ENCODE assay signal across 8 mouse cellular contexts in genomic region chr3:88631921-88632587, GRCm38 (mm10). TPM values are rescaled to one million over a fixed set of nuclear protein-coding genes. Genes with fewer than 3 reads are reported as not detected.
DNase-seq lines count a peak whose midpoint lies in the region; ATAC-seq and TF ChIP-seq lines count a peak whose summit lies in the region.
"Had no signal": no experiment of that assay in that cellular context is flagged by ENCODE, and none has a peak within 500 bp of the region (broad histone marks: within the 10 kb centered on the region; RNA-seq: fewer than 3 reads in every experiment).

No protein-coding gene starts in this region.

- peaks cover 98% of the 10 kb centered on the region for H3K79me2 ChIP-seq in macrophage (ENCODE audit: inconsistent target)

- H3K27me3 ChIP-seq in kidney, adult 2 months (replicated peaks; ENCODE audit: control insufficient read depth, insufficient read depth, low read length), result no peaks in the 10 kb centered on the region
- H3K27me3 ChIP-seq in kidney, embryonic 15.5 days, result no peaks in the 10 kb centered on the region
- H3K27me3 ChIP-seq: neural tube, embryonic 13.5 days had no signal

- no peak for TF ChIP-seq POLR2A in kidney, adult 2 months (IDR thresholded peaks at IDR 0.05; ENCODE audit: low read depth, low read length)

- H3K27ac ChIP-seq in kidney, adult 2 months (ENCODE audit: insufficient read depth, low read depth, low read length), result 0 out of 2 replicates have a peak overlapping the region, but pooled peaks have one; percentile 6
- no peak overlapping the region for H3K27ac ChIP-seq in kidney, embryonic 15.5 days
- H3K27ac ChIP-seq in macrophage, result peak overlapping the region; percentile 76

- no peak overlapping the region for H3K4me3 ChIP-seq in kidney, adult 2 months (ENCODE audit: insufficient read depth, low read depth, low read length)
- H3K4me3 ChIP-seq in kidney, embryonic 15.5 days (replicated peaks), result no peak overlapping the region
- H3K4me3 ChIP-seq in macrophage (ENCODE audit: inconsistent target), result no peak overlapping the region
- H3K4me3 ChIP-seq: neural tube, embryonic 13.5 days had no signal

- H3K4me1 ChIP-seq in kidney, adult 2 months (ENCODE audit: control insufficient read depth, insufficient read depth, low read length), result peaks cover 26% of the 10 kb centered on the region
- peaks cover 36% of the 10 kb centered on the region for H3K4me1 ChIP-seq in kidney, embryonic 15.5 days

- H3K36me3 ChIP-seq in kidney, adult 2 months (ENCODE audit: control insufficient read depth, insufficient read depth, low read length), result peaks cover 16% of the 10 kb centered on the region
- H3K36me3 ChIP-seq in kidney, embryonic 15.5 days, result peaks cover 88% of the 10 kb centered on the region
- H3K36me3 ChIP-seq in macrophage (ENCODE audit: inconsistent target), result peaks cover 68% of the 10 kb centered on the region

- 54% methylated on average over 12 of the region's 12 CpGs for WGBS in kidney, adult 2 months
- 74% methylated on average over 12 of the region's 12 CpGs for WGBS in kidney, embryonic 15.5 days
- WGBS in macrophage (ENCODE audit: missing documents), result 82% methylated on average over 12 of the region's 12 CpGs

- no peak for ATAC-seq in kidney, embryonic 15.5 days (replicated peaks; ENCODE audit: low FRiP score)

- intact Hi-C loops in gastrocnemius, postnatal 36 days (cut with DNase I), result loop anchor here (2.0 kb wide), 1 partner anchor 25 kb away; no protein-coding TSS in a partner anchor

- H3K9ac ChIP-seq in kidney, embryonic 15.5 days, result no peak overlapping the region
- H3K9ac ChIP-seq: neural tube, embryonic 13.5 days had no signal

- DNase-seq in kidney, adult 2 months, result no peak
- DNase-seq in ES-CJ7 (ENCODE audit: low read depth, low spot score) (peak; percentile 53), ZHBTc4 (ENCODE audit: low read depth, low spot score) (peak; percentile 63)
- DNase-seq in yolk sac, embryonic 10.5 days (ENCODE audit: low spot score), result no peak
- no peak for DNase-seq in gastrocnemius, postnatal 36 days

- no peaks in the 10 kb centered on the region for H3K9me3 ChIP-seq in kidney, embryonic 15.5 days (replicated peaks)
- H3K9me3 ChIP-seq: neural tube, embryonic 13.5 days had no signal

- H3K4me2 ChIP-seq in kidney, embryonic 15.5 days, result no peak overlapping the region
- H3K4me2 ChIP-seq: neural tube, embryonic 13.5 days had no signal

- peak; percentile 81 for TF ChIP-seq CTCF in kidney, adult 2 months (conservative IDR thresholded peaks at IDR 0.05; ENCODE audit: insufficient read depth, insufficient read length, low read depth, low read length)

RNA-seq across cellular contexts. Expression of gene Rxfp4, which starts 20.9 kb away (rescaled TPM):
- polyA plus RNA-seq in kidney, adult 2 months (2012; rRNA removed), result 0.06 TPM in 1 of 2 replicates, not detected in the other
- not detected in 2 replicates for polyA plus RNA-seq in kidney, embryonic 15.5 days (2015; fragmentation: Nextera tagmentation; extraction: Ambion mirVana)
- not detected for total RNA-seq in macrophage (2018; cell fraction: chromatin; rRNA removed)
- not detected for total RNA-seq in macrophage (2018; cell fraction: cytosol; rRNA removed)
- not detected for total RNA-seq in macrophage (2018; cell fraction: nucleus; rRNA removed)
- polyA plus RNA-seq in macrophage (2018), result not detected in 3 replicates
- not detected for total RNA-seq in gastrocnemius, postnatal 36 days (2021)
- polyA plus RNA-seq: neural tube, embryonic 13.5 days had no signal

RNA-seq across cellular contexts. Expression of gene Arhgef2, which starts 26.3 kb away (rescaled TPM):
- 74.5 and 80.7 TPM in 2 replicates for polyA plus RNA-seq in kidney, adult 2 months (2012; rRNA removed)
- polyA plus RNA-seq in kidney, embryonic 15.5 days (2015; fragmentation: Nextera tagmentation; extraction: Ambion mirVana), result 99.8 and 104 TPM in 2 replicates
- total RNA-seq in macrophage (2018; cell fraction: chromatin; rRNA removed), result 100 to 1,000 TPM; 401 to 771 (median 585) TPM
- 100 to 1,000 TPM; 114 to 210 (median 154) TPM for total RNA-seq in macrophage (2018; cell fraction: cytosol; rRNA removed)
- 100 to 1,000 TPM; 216 to 483 (median 324) TPM for total RNA-seq in macrophage (2018; cell fraction: nucleus; rRNA removed)
- 83.0 to 111 TPM (median 86.2 TPM) in 3 replicates for polyA plus RNA-seq in macrophage (2018)
- 10 to 100 TPM; 18.5 to 29.3 TPM for total RNA-seq in gastrocnemius, postnatal 36 days (2021)

RNA-seq across cellular contexts. Expression of gene Khdc4, which starts 53.5 kb away (rescaled TPM):
- polyA plus RNA-seq in kidney, adult 2 months (2012; rRNA removed), result 41.2 and 45.6 TPM in 2 replicates
- 95.1 and 102 TPM in 2 replicates for polyA plus RNA-seq in kidney, embryonic 15.5 days (2015; fragmentation: Nextera tagmentation; extraction: Ambion mirVana)
- 100 to 1,000 TPM; 198 to 376 (median 277) TPM for total RNA-seq in macrophage (2018; cell fraction: chromatin; rRNA removed)
- 10 to 100 TPM; 20.0 to 34.1 (median 23.1) TPM for total RNA-seq in macrophage (2018; cell fraction: cytosol; rRNA removed)
- 100 to 1,000 TPM; 123 to 220 (median 167) TPM for total RNA-seq in macrophage (2018; cell fraction: nucleus; rRNA removed)
- 23.7 to 38.1 TPM (median 25.0 TPM) in 3 replicates for polyA plus RNA-seq in macrophage (2018)
- 10 to 100 TPM; 19.9 to 25.0 TPM for total RNA-seq in gastrocnemius, postnatal 36 days (2021)

RNA-seq across cellular contexts. Expression of gene Ssr2, which starts 56.4 kb away (rescaled TPM):
- polyA plus RNA-seq in kidney, adult 2 months (2012; rRNA removed), result 180 and 193 TPM in 2 replicates
- 300 and 318 TPM in 2 replicates for polyA plus RNA-seq in kidney, embryonic 15.5 days (2015; fragmentation: Nextera tagmentation; extraction: Ambion mirVana)
- 10 to 100 TPM in 24 of 26 experiments, 1 to 10 TPM in 2; 6.9 to 42.1 (median 15.7) TPM for total RNA-seq in macrophage (2018; cell fraction: chromatin; rRNA removed)
- 100 to 1,000 TPM in 20 of 26 experiments, 10 to 100 TPM in 6; 79.8 to 136 (median 115) TPM for total RNA-seq in macrophage (2018; cell fraction: cytosol; rRNA removed)
- 100 to 1,000 TPM in 1 of 26 experiments, 10 to 100 TPM in 25; 23.5 to 102 (median 68.8) TPM for total RNA-seq in macrophage (2018; cell fraction: nucleus; rRNA removed)
- polyA plus RNA-seq in macrophage (2018), result 108 to 122 TPM (median 113 TPM) in 3 replicates
- 10 to 100 TPM; 46.3 to 51.4 TPM for total RNA-seq in gastrocnemius, postnatal 36 days (2021)

Comparison
In these comparisons a context has a peak if more than half of its experiments do, and no peak if none do; other contexts are left out.
1. DNase-seq: peak in ES-CJ7 (single experiment) and ZHBTc4 (single experiment); none in kidney, adult 2 months (single experiment), yolk sac, embryonic 10.5 days (single experiment) and gastrocnemius, postnatal 36 days (0 of 2).